Mouse (Mus musculus): ENCODE data around the gene Rab3b. TPM values are rescaled to one million over a fixed set of nuclear protein-coding genes. Genes with fewer than 3 reads are reported as not detected.
A peak's percentile ranks its signal among the peaks of the same experiment; 100 is the strongest.

Gene Rab3b
- polyA plus RNA-seq, 1 experiment from 2014 or later: 4.3 TPM

DNA sequence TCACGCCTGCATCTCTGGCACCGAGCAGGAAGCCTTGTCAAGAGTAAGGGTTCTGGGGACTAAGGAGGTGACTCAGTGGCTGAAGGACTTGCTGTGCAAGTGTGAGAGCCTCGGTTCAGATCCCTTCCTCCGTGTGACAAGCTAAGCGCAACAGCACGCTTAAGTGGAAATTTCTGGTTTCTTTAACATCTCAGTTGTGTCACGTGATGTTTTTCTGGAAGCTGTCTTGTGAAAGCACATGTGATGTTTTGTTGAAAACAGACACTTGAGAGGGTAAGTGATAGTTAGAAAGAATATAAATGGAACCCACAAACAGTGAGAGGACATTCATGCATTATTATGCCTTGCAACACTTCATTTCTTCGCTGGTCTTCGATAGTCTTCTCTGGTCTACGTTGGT, 25.9 kb downstream of the Rab3b start:
- no peak overlapping the region for H3K4me2 ChIP-seq (ENCODE audit: low read depth, low read length)
- no peak overlapping the region for H3K9ac ChIP-seq (replicated peaks)
- ATAC-seq (no peak), DNase-seq (no peak)
- no peaks in the 10 kb centered on the region for H3K4me1 ChIP-seq (ENCODE audit: insufficient read depth)
- no peak for TF ChIP-seq CTCF (IDR thresholded peaks at IDR 0.05; ENCODE audit: low read depth)
- TF ChIP-seq EP300 (IDR thresholded peaks at IDR 0.05; ENCODE audit: low read depth): no peak
- WGBS (ENCODE audit: insufficient replicate concordance): 78% methylated on average over 10 of the region's 10 CpGs
- H3K27me3 ChIP-seq (ENCODE audit: insufficient read depth, low read length): no peaks in the 10 kb centered on the region
- no peak overlapping the region for H3K4me3 ChIP-seq (ENCODE audit: low read depth, low read length)
- H3K27ac ChIP-seq (ENCODE audit: low read depth): no peak overlapping the region
- H3K36me3 ChIP-seq (replicated peaks; ENCODE audit: insufficient read depth, low read length): no peaks in the 10 kb centered on the region
- H3K9me3 ChIP-seq (ENCODE audit: low read length): no peaks in the 10 kb centered on the region

DNA sequence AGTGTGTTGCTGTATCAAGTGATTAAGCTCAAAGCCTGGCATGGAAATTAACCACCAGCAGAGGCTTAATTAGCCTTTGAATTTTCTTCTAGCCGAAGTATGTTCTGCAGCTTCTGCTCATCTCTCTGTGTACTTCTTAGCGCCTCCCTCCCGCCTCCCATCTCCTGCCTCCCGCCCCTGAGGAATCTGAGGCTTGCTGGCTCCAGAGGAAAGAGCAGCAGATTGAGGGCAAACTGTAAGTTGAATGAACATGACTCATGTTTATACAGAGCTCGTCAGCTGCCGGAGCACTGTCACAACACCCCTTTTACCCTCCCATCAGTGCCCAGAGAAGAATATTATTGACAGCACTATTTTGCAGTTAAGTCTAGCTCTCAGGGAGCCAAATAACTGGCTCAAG, 27.0 kb downstream of the Rab3b start:
- Histone ChIP-seq H3K4me3 (ENCODE audit: low read depth, low read length) (no peak overlapping the region), H3K4me2 (ENCODE audit: low read depth, low read length) (no peak overlapping the region), H3K27me3 (ENCODE audit: insufficient read depth, low read length) (no peaks in the 10 kb centered on the region), H3K36me3 (replicated peaks; ENCODE audit: insufficient read depth, low read length) (no peaks in the 10 kb centered on the region), H3K4me1 (ENCODE audit: insufficient read depth) (no peaks in the 10 kb centered on the region), H3K9ac (replicated peaks) (no peak overlapping the region), H3K27ac (ENCODE audit: low read depth) (no peak overlapping the region), H3K9me3 (ENCODE audit: low read length) (no peaks in the 10 kb centered on the region)
- TF ChIP-seq CTCF (IDR thresholded peaks at IDR 0.05; ENCODE audit: low read depth): no peak
- DNase-seq: no peak
- 37% methylated on average over 6 of the region's 6 CpGs for WGBS (ENCODE audit: insufficient replicate concordance)
- ATAC-seq: peak; percentile 31; the same call in 1 of the 2 replicates

DNA sequence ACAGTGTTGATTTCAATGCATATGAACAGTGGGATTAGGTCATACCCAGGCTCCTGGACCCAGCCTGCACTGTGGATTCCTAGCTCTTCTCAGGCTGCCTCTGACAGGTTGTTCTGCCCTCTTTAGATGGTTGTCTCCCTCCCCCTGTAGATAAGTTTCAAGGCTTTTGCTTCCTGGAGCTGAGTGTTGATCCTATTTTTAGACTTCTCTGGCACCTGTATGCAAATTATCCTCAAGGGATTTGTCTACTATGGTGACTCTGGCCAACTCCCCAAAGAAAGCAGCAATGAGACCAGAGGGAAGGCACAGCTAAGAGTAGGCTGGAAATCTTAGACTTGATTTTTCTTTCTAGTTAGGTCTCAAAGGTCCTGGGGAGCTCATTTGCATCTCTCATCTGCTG, 28.6 kb downstream of the Rab3b start:
- Histone ChIP-seq H3K9me3 (ENCODE audit: low read length) (no peaks in the 10 kb centered on the region), H3K4me1 (ENCODE audit: insufficient read depth) (no peaks in the 10 kb centered on the region), H3K9ac (replicated peaks) (no peak overlapping the region), H3K36me3 (replicated peaks; ENCODE audit: insufficient read depth, low read length) (no peaks in the 10 kb centered on the region), H3K4me2 (ENCODE audit: low read depth, low read length) (no peak overlapping the region), H3K27me3 (ENCODE audit: insufficient read depth, low read length) (no peaks in the 10 kb centered on the region), H3K4me3 (ENCODE audit: low read depth, low read length) (no peak overlapping the region), H3K27ac (ENCODE audit: low read depth) (no peak overlapping the region)
- ATAC-seq (no peak), DNase-seq (no peak)
- TF ChIP-seq CTCF (IDR thresholded peaks at IDR 0.05; ENCODE audit: low read depth) (no peak), EP300 (IDR thresholded peaks at IDR 0.05; ENCODE audit: low read depth) (no peak)

DNA sequence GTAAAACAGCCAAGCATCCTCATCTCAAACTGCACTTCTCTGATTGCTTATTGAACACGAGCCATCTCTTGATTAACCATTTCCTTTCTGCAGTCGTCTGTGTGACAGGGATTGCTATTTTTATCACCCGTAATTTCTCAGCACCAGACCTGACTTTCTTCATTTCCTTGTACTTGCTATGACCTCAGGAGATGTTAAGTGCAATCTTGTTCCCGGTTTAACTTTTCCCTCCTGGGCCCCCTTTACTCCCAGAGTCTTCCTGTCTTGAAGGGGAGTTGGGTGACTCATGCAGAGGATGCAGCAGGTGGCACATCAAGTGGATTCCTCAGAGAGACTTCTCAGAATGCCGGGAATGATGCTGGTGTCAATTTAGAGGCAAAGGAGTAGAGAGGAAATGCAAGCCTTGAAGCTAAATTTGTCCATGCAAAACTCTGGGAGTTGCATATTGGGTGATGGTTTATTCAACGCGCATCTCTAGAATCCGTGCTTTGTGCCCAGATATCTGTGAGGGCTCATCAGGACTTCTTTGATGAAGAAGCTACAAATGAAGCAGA, 31.1 kb downstream of the Rab3b start:
- Histone ChIP-seq H3K4me2 (ENCODE audit: low read depth, low read length) (no peak overlapping the region), H3K36me3 (replicated peaks; ENCODE audit: insufficient read depth, low read length) (no peaks in the 10 kb centered on the region), H3K4me3 (ENCODE audit: low read depth, low read length) (no peak overlapping the region), H3K27ac (ENCODE audit: low read depth) (no peak overlapping the region), H3K4me1 (ENCODE audit: insufficient read depth) (no peaks in the 10 kb centered on the region), H3K9ac (replicated peaks) (no peak overlapping the region), H3K27me3 (ENCODE audit: insufficient read depth, low read length) (no peaks in the 10 kb centered on the region), H3K9me3 (ENCODE audit: low read length) (no peaks in the 10 kb centered on the region)
- ATAC-seq: no peak
- no peak for TF ChIP-seq CTCF (IDR thresholded peaks at IDR 0.05; ENCODE audit: low read depth)
- no peak for TF ChIP-seq EP300 (IDR thresholded peaks at IDR 0.05; ENCODE audit: low read depth)
- DNase-seq: no peak
- 48% methylated on average over 8 of the region's 8 CpGs for WGBS (ENCODE audit: insufficient replicate concordance)

DNA sequence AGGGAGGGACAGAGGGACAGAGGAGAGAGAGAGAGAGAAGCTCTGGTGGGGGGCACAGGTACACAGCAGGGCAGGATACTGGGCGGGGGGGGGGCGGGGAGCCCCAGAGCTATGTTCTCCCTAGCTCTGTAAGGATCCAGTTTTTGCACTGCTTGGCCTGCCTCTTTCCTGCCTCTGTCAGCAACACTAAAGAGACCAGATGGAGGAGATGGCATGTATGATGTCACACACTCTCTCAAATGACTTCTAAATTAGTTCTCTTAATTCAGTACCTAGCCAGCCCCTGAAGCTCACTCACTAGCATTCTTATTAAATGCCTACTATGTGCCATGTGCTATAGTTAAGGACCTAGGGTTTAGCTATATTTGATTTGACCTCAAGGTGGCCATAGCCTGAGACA, 33.0 kb downstream of the Rab3b start:
- Histone ChIP-seq H3K4me1 (ENCODE audit: insufficient read depth) (no peaks in the 10 kb centered on the region), H3K9ac (replicated peaks) (no peak overlapping the region), H3K27ac (ENCODE audit: low read depth) (no peak overlapping the region), H3K36me3 (replicated peaks; ENCODE audit: insufficient read depth, low read length) (no peaks in the 10 kb centered on the region), H3K4me2 (ENCODE audit: low read depth, low read length) (no peak overlapping the region), H3K4me3 (ENCODE audit: low read depth, low read length) (no peak overlapping the region), H3K9me3 (ENCODE audit: low read length) (no peaks in the 10 kb centered on the region), H3K27me3 (ENCODE audit: insufficient read depth, low read length) (no peaks in the 10 kb centered on the region)
- TF ChIP-seq EP300 (IDR thresholded peaks at IDR 0.05; ENCODE audit: low read depth) (no peak), CTCF (IDR thresholded peaks at IDR 0.05; ENCODE audit: low read depth) (no peak)
- WGBS (ENCODE audit: insufficient replicate concordance): 60% methylated on average over 2 of the region's 2 CpGs
- DNase-seq (no peak), ATAC-seq (no peak)

DNA sequence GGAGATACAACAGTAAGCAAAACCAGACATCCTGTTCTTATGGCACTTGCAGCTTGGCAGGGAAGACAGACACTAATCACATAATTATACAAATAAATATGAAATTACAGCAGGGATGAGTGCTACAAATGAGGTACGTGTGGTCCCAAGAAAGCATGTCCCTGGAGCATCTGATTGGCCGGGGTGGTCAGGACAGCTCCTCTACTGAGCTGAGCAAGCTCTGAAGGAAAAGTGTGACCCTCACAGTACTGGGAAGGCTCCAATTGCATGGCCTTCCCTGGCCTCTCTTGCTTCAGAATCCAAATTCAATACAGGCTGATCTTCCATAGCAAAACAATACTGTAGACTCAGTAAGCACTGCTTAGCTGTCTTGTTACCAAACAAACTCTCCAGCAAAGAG, 34.3 kb downstream of the Rab3b start:
- Histone ChIP-seq H3K4me2 (ENCODE audit: low read depth, low read length) (no peak overlapping the region), H3K9me3 (ENCODE audit: low read length) (no peaks in the 10 kb centered on the region), H3K4me3 (ENCODE audit: low read depth, low read length) (no peak overlapping the region), H3K27ac (ENCODE audit: low read depth) (no peak overlapping the region), H3K4me1 (ENCODE audit: insufficient read depth) (peaks cover 6% of the 10 kb centered on the region; the same call in 1 of the 2 replicates), H3K9ac (replicated peaks) (no peak overlapping the region), H3K36me3 (replicated peaks; ENCODE audit: insufficient read depth, low read length) (no peaks in the 10 kb centered on the region), H3K27me3 (ENCODE audit: insufficient read depth, low read length) (no peaks in the 10 kb centered on the region)
- DNase-seq: no peak
- no peak for TF ChIP-seq EP300 (IDR thresholded peaks at IDR 0.05; ENCODE audit: low read depth)
- no peak for TF ChIP-seq CTCF (IDR thresholded peaks at IDR 0.05; ENCODE audit: low read depth)
- no peak for ATAC-seq
- WGBS (ENCODE audit: insufficient replicate concordance): 66% methylated on average over 2 of the region's 2 CpGs

DNA sequence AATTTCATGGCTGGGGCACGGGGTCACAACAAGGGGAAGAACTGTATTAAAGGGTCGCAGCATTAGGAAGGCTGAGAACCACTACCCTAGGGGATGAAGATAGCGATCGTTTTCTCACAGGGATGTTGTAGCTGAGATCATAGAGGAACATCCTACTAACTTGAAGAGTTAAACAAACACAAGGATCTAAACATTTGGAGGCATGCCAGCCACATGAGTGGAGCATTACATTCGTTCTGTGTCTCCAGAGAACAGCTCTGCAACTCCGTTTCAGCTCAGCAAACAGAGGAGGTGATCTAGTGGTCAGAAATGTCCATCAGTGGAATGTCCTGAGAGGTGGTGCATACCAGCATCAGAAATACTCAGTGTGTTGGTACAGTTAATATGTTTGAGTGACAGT, 35.5 kb downstream of the Rab3b start:
- no peaks in the 10 kb centered on the region for H3K9me3 ChIP-seq (ENCODE audit: low read length)
- H3K4me1 ChIP-seq (ENCODE audit: insufficient read depth): peaks cover 6% of the 10 kb centered on the region; the same call in 1 of the 2 replicates
- H3K4me3 ChIP-seq (ENCODE audit: low read depth, low read length): no peak overlapping the region
- TF ChIP-seq CTCF (IDR thresholded peaks at IDR 0.05; ENCODE audit: low read depth): no peak
- TF ChIP-seq EP300 (IDR thresholded peaks at IDR 0.05; ENCODE audit: low read depth): no peak
- ATAC-seq: no peak
- H3K27ac ChIP-seq (ENCODE audit: low read depth): no peak overlapping the region
- no peak overlapping the region for H3K4me2 ChIP-seq (ENCODE audit: low read depth, low read length)
- 59% methylated on average over 6 of the region's 6 CpGs for WGBS (ENCODE audit: insufficient replicate concordance)
- no peak for DNase-seq
- no peak overlapping the region for H3K9ac ChIP-seq (replicated peaks)
- H3K27me3 ChIP-seq (ENCODE audit: insufficient read depth, low read length): no peaks in the 10 kb centered on the region
- no peaks in the 10 kb centered on the region for H3K36me3 ChIP-seq (replicated peaks; ENCODE audit: insufficient read depth, low read length)
